In the genomic region with DNA sequence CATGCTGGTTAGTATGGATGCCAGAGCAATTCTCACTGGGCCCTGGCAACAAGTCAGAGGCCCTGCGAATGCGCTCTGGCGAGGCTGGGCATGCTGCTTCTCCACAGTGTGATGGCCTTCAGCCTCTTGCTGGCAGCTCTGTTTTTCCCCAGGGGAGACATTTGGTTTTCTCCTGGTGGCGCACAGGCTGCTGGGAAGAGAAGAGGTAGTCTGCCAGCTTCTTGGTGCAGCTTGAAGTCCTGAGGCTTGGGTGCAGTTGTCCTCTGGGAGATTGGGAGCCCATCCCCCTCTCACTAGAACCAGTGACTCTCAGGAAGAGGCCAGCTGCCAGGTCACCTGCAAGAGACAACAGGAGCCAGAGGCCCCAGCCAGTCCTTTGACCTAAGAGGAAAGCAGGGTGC, we compare ENCODE assay signal across 8 mouse cellular contexts. TPM values are rescaled to one million over a fixed set of nuclear protein-coding genes. Genes with fewer than 3 reads are reported as not detected.
DNase-seq lines count a peak whose midpoint lies in the region; ATAC-seq and TF ChIP-seq lines count a peak whose summit lies in the region.

No protein-coding gene starts in this region.

- peaks cover 10% of the 10 kb centered on the region for H3K4me1 ChIP-seq in testis, adult 2 months (ENCODE audit: control insufficient read depth, insufficient read depth, low read length)
- peaks cover 35% of the 10 kb centered on the region for H3K4me1 ChIP-seq in intestine, embryonic 16.5 days (ENCODE audit: control insufficient read depth, insufficient read depth, low read length)
- peaks cover 55% of the 10 kb centered on the region for H3K4me1 ChIP-seq in midbrain, embryonic 10.5 days

- intact Hi-C loops in gastrocnemius, postnatal 14 days (cut with DNase I; ENCODE audit: low total_unique reads), result no loop called here

- peak overlapping the region; percentile 19; the same call in 1 of the 2 replicates for H3K27ac ChIP-seq in testis, adult 2 months (ENCODE audit: control insufficient read depth, insufficient read depth, low read depth, low read length)
- H3K27ac ChIP-seq in intestine, embryonic 16.5 days (ENCODE audit: low read length), result 0 out of 2 replicates have a peak overlapping the region, but pooled peaks have one; percentile 7
- peak overlapping the region; percentile 53 for H3K27ac ChIP-seq in midbrain, embryonic 10.5 days (replicated peaks)

- no peak for TF ChIP-seq POLR2A in testis, adult 2 months (IDR thresholded peaks at IDR 0.05; ENCODE audit: control insufficient read depth, low read depth, low read length)

- TF ChIP-seq CTCF in testis, adult 2 months (IDR thresholded peaks at IDR 0.05; ENCODE audit: control insufficient read depth, insufficient read depth, insufficient replicate concordance, low read depth, low read length), result no peak

- ATAC-seq in intestine, embryonic 16.5 days, result no peak
- ATAC-seq in inflammation-experienced regulatory T-cells, adult 6 months, result no peak

- no peak for DNase-seq in testis, postnatal 10 days (ENCODE audit: low spot score)
- peak; percentile 27 for DNase-seq in gastrocnemius, postnatal 14 days
- DNase-seq in midbrain, embryonic 10.5 days (ENCODE audit: low spot score), result no peak
- DNase-seq in urinary bladder, postnatal 14 days (ENCODE audit: low spot score), result no peak
- DNase-seq in spleen, adult 18-20 months, result no peak

- H3K4me2 ChIP-seq in intestine, embryonic 16.5 days (ENCODE audit: low read depth, low read length), result peak overlapping the region; percentile 25; the same call in 1 of the 2 replicates

- H3K27me3 ChIP-seq in testis, adult 2 months (ENCODE audit: control insufficient read depth, insufficient read depth, low read length), result no peaks in the 10 kb centered on the region
- no peaks in the 10 kb centered on the region for H3K27me3 ChIP-seq in intestine, embryonic 16.5 days (replicated peaks; ENCODE audit: control insufficient read depth, insufficient read depth, low read length)
- no peaks in the 10 kb centered on the region; the same call in 1 of the 2 replicates for H3K27me3 ChIP-seq in midbrain, embryonic 10.5 days (ENCODE audit: low read depth, poor library complexity, severe bottlenecking)

- H3K4me3 ChIP-seq in testis, adult 2 months (ENCODE audit: control insufficient read depth, low read depth, low read length), result no peak overlapping the region
- no peak overlapping the region for H3K4me3 ChIP-seq in intestine, embryonic 16.5 days (ENCODE audit: low read length)
- H3K4me3 ChIP-seq in midbrain, embryonic 10.5 days, result peak overlapping the region; percentile 28

- H3K9ac ChIP-seq in intestine, embryonic 16.5 days (ENCODE audit: low read depth, low read length), result peak overlapping the region; percentile 1; the same call in 1 of the 2 replicates

- 0 out of 2 replicates have a peak, but pooled peaks cover under 1% of the 10 kb centered on the region for H3K9me3 ChIP-seq in intestine, embryonic 16.5 days (ENCODE audit: control insufficient read depth, low read length)
- H3K9me3 ChIP-seq in midbrain, embryonic 10.5 days (replicated peaks), result peaks cover under 1% of the 10 kb centered on the region; the same call in 1 of the 2 replicates

- H3K36me3 ChIP-seq in testis, adult 2 months (ENCODE audit: control insufficient read depth, insufficient read depth, low read length), result no peaks in the 10 kb centered on the region; the same call in 1 of the 2 replicates
- peaks cover 9% of the 10 kb centered on the region for H3K36me3 ChIP-seq in intestine, embryonic 16.5 days (ENCODE audit: control insufficient read depth, insufficient read depth, low read length)
- H3K36me3 ChIP-seq in midbrain, embryonic 10.5 days, result peaks cover 20% of the 10 kb centered on the region

- WGBS in intestine, embryonic 16.5 days, result 84% methylated on average over 4 of the region's 4 CpGs
- WGBS in midbrain, embryonic 10.5 days, result 71% methylated on average over 4 of the region's 4 CpGs

RNA-seq across cellular contexts. Expression of gene Cluh, which starts 3.5 kb away (rescaled TPM):
- polyA plus RNA-seq in testis, adult 2 months (2012; rRNA removed), result 37.1 and 40.6 TPM in 2 replicates
- 10 to 100 TPM; 82.1 to 89.8 TPM for total RNA-seq in gastrocnemius, postnatal 14 days (2021)
- 57.0 and 66.0 TPM in 2 replicates for polyA plus RNA-seq in intestine, embryonic 16.5 days (2015; fragmentation: Nextera tagmentation; extraction: Ambion mirVana)
- 25.5 and 26.2 TPM in 2 replicates for polyA plus RNA-seq in midbrain, embryonic 10.5 days (2016; fragmentation: Nextera tagmentation; extraction: Ambion mirVana)
- polyA plus RNA-seq in inflammation-experienced regulatory T-cells, adult 6 months (2017; shearing (Covaris generic)), result 10 to 100 TPM in 2 of 3 experiments, 1 to 10 TPM in 1; 5.9 to 11.2 (median 10.1) TPM

RNA-seq across cellular contexts. Expression of gene Ccdc92b, which starts 33.4 kb away (rescaled TPM):
- 0.79 and 0.82 TPM in 2 replicates for polyA plus RNA-seq in testis, adult 2 months (2012; rRNA removed)
- under 1 TPM; 0.09 to 0.12 TPM for total RNA-seq in gastrocnemius, postnatal 14 days (2021)
- polyA plus RNA-seq in intestine, embryonic 16.5 days (2015; fragmentation: Nextera tagmentation; extraction: Ambion mirVana), result 0.29 and 0.53 TPM in 2 replicates
- polyA plus RNA-seq in midbrain, embryonic 10.5 days (2016; fragmentation: Nextera tagmentation; extraction: Ambion mirVana), result 0.62 and 0.67 TPM in 2 replicates
- not detected for polyA plus RNA-seq in inflammation-experienced regulatory T-cells, adult 6 months (2017; shearing (Covaris generic))

RNA-seq across cellular contexts. Expression of gene Rap1gap2, which starts 42.1 kb away (rescaled TPM):
- 3.4 and 5.0 TPM in 2 replicates for polyA plus RNA-seq in testis, adult 2 months (2012; rRNA removed)
- total RNA-seq in gastrocnemius, postnatal 14 days (2021), result 1 to 10 TPM; 9.9 to 10.0 TPM
- polyA plus RNA-seq in intestine, embryonic 16.5 days (2015; fragmentation: Nextera tagmentation; extraction: Ambion mirVana), result 8.4 and 10.5 TPM in 2 replicates
- polyA plus RNA-seq in midbrain, embryonic 10.5 days (2016; fragmentation: Nextera tagmentation; extraction: Ambion mirVana), result 0.88 and 2.1 TPM in 2 replicates
- polyA plus RNA-seq in inflammation-experienced regulatory T-cells, adult 6 months (2017; shearing (Covaris generic)), result 10 to 100 TPM in 1 of 3 experiments, 1 to 10 TPM in 1, under 1 TPM in 1; 0.63 to 11.9 (median 1.6) TPM
